Mouse (Mus musculus) embryonic facial prominence, embryonic 10.5 days (tissue): ENCODE results near the gene Pde4d. TPM values are rescaled to one million over a fixed set of nuclear protein-coding genes. Genes with fewer than 3 reads are reported as not detected.
A peak's percentile ranks its signal among the peaks of the same experiment; 100 is the strongest.

Experiments used
- DNase-seq: peaks from one replicate; pipeline ENCODE4 v3.0.0-alpha.2; 2017; ENCODE audit warnings: low spot score
- H3K27ac ChIP-seq: fragments of 300-500 bp; sonication (generic); replicated peaks from 2 replicates; pipeline ENCODE4 v1.5.1; 2016; ENCODE audit warnings: mild to moderate bottlenecking
- H3K27me3 ChIP-seq: fragments of 300-500 bp; sonication (generic); replicated peaks from 2 replicates; pipeline ENCODE4 v1.6.1; 2016; ENCODE audit warnings: low read depth, mild to moderate bottlenecking; ENCODE audit not compliant: poor library complexity, severe bottlenecking
- H3K36me3 ChIP-seq: fragments of 300-500 bp; sonication (generic); replicated peaks from 2 replicates; pipeline ENCODE4 v1.6.1; 2016; ENCODE audit warnings: mild to moderate bottlenecking, moderate library complexity
- H3K4me1 ChIP-seq: fragments of 300-500 bp; sonication (generic); 2 replicates; pipeline ENCODE4 v1.6.1; 2016
- H3K4me3 ChIP-seq: fragments of 300-500 bp; sonication (generic); 2 replicates; pipeline ENCODE4 v1.5.1; 2016; ENCODE audit warnings: mild to moderate bottlenecking, moderate library complexity
- H3K9me3 ChIP-seq: fragments of 300-500 bp; sonication (generic); 2 replicates; pipeline ENCODE4 v1.6.1; 2016; ENCODE audit warnings: mild to moderate bottlenecking
- WGBS: fragments of 180-500 bp; shearing (Covaris S2); methylation state at CpG from one replicate; pipeline ENCODE4 v1.1.7; 2016; 5-methylcytosine and 5-hydroxymethylcytosine counted together
- polyA plus RNA-seq: library from polyadenylated mRNA; unstranded; fragments of >200 nt; fragmentation: Nextera tagmentation; extraction: Ambion mirVana; gene quantifications from 2 replicates; pipeline ENCODE4 v1.2.1, GENCODE M21; 2016

Gene Pde4d
- polyA plus RNA-seq, 1 experiment from 2014 or later: 19.7 TPM

GRCm38 (mm10) chr13:108497768-108498167 lies 48.0 kb downstream of the Pde4d start:
- H3K4me3 ChIP-seq: no peak overlapping the region
- H3K27ac ChIP-seq: no peak overlapping the region
- H3K36me3 ChIP-seq: no peaks in the 10 kb centered on the region
- no peaks in the 10 kb centered on the region for H3K27me3 ChIP-seq
- 71% methylated on average over 8 of the region's 8 CpGs for WGBS
- DNase-seq: no peak
- H3K4me1 ChIP-seq: peaks cover 25% of the 10 kb centered on the region
- H3K9me3 ChIP-seq: no peaks in the 10 kb centered on the region

- peaks cover 25% of the 10 kb centered on the region for H3K4me1 ChIP-seq
- 72% methylated on average over 9 of the region's 9 CpGs for WGBS
- peak overlapping the region; percentile 19; the same call in 1 of the 2 replicates for H3K27ac ChIP-seq
- H3K27me3 ChIP-seq: no peaks in the 10 kb centered on the region
- no peaks in the 10 kb centered on the region for H3K36me3 ChIP-seq
- no peaks in the 10 kb centered on the region for H3K9me3 ChIP-seq
- H3K4me3 ChIP-seq: no peak overlapping the region
- DNase-seq: peak; percentile 22
Observed at GRCm38 (mm10) chr13:108498247-108498743, 48.5 kb downstream of the Pde4d start.

GRCm38 (mm10) chr13:108498773-108499313 lies 49.1 kb downstream of the Pde4d start:
- H3K4me1 ChIP-seq: peaks cover 25% of the 10 kb centered on the region
- WGBS: 60% methylated on average over 9 of the region's 9 CpGs
- H3K27ac ChIP-seq: no peak overlapping the region
- H3K4me3 ChIP-seq: no peak overlapping the region
- H3K9me3 ChIP-seq: no peaks in the 10 kb centered on the region
- peak; percentile 9 for DNase-seq
- no peaks in the 10 kb centered on the region for H3K27me3 ChIP-seq
- H3K36me3 ChIP-seq: no peaks in the 10 kb centered on the region

GRCm38 (mm10) chr13:108501386-108501785 lies 51.6 kb downstream of the Pde4d start:
- 39% methylated on average over 1 of the region's 1 CpGs for WGBS

GRCm38 (mm10) chr13:108524548-108524947 lies 74.8 kb downstream of the Pde4d start:
- H3K36me3 ChIP-seq: no peaks in the 10 kb centered on the region

More at GRCm38 (mm10) chr13:108501386-108501785, 51.6 kb downstream of the Pde4d start:
- Histone ChIP-seq H3K9me3 (no peaks in the 10 kb centered on the region), H3K27me3 (no peaks in the 10 kb centered on the region), H3K4me1 (peaks cover 25% of the 10 kb centered on the region), H3K4me3 (no peak overlapping the region), H3K36me3 (no peaks in the 10 kb centered on the region), H3K27ac (no peak overlapping the region)
- DNase-seq: no peak

GRCm38 (mm10) chr13:108524969-108525368 lies 75.2 kb downstream of the Pde4d start:
- no peaks in the 10 kb centered on the region for H3K4me1 ChIP-seq
- H3K9me3 ChIP-seq: no peaks in the 10 kb centered on the region
- H3K36me3 ChIP-seq: no peaks in the 10 kb centered on the region
- no peak overlapping the region for H3K4me3 ChIP-seq
- no peak overlapping the region for H3K27ac ChIP-seq
- DNase-seq: no peak
- H3K27me3 ChIP-seq: no peaks in the 10 kb centered on the region
- 91% methylated on average over 6 of the region's 6 CpGs for WGBS

More at GRCm38 (mm10) chr13:108524548-108524947, 74.8 kb downstream of the Pde4d start:
- no peaks in the 10 kb centered on the region for H3K9me3 ChIP-seq
- H3K27ac ChIP-seq: no peak overlapping the region
- 82% methylated on average over 4 of the region's 4 CpGs for WGBS
- H3K4me1 ChIP-seq: no peaks in the 10 kb centered on the region
- H3K27me3 ChIP-seq: no peaks in the 10 kb centered on the region
- H3K4me3 ChIP-seq: no peak overlapping the region
- no peak for DNase-seq

- no peaks in the 10 kb centered on the region for H3K27me3 ChIP-seq
- no peaks in the 10 kb centered on the region for H3K9me3 ChIP-seq
- H3K4me1 ChIP-seq: no peaks in the 10 kb centered on the region
- 81% methylated on average over 13 of the region's 13 CpGs for WGBS
- H3K4me3 ChIP-seq: no peak overlapping the region
- no peak for DNase-seq
- H3K36me3 ChIP-seq: no peaks in the 10 kb centered on the region
- no peak overlapping the region for H3K27ac ChIP-seq
Observed at GRCm38 (mm10) chr13:108526258-108527007, 76.7 kb downstream of the Pde4d start.

GRCm38 (mm10) chr13:108527090-108527770 lies 77.5 kb downstream of the Pde4d start:
- Histone ChIP-seq H3K27me3 (no peaks in the 10 kb centered on the region), H3K36me3 (no peaks in the 10 kb centered on the region), H3K9me3 (no peaks in the 10 kb centered on the region), H3K4me1 (no peaks in the 10 kb centered on the region), H3K4me3 (no peak overlapping the region), H3K27ac (no peak overlapping the region)
- DNase-seq: no peak
- 91% methylated on average over 7 of the region's 7 CpGs for WGBS

- Histone ChIP-seq H3K9me3 (no peaks in the 10 kb centered on the region), H3K4me1 (no peaks in the 10 kb centered on the region), H3K4me3 (no peak overlapping the region), H3K36me3 (no peaks in the 10 kb centered on the region), H3K27ac (no peak overlapping the region), H3K27me3 (no peaks in the 10 kb centered on the region)
- 78% methylated on average over 1 of the region's 1 CpGs for WGBS
- no peak for DNase-seq
Observed at GRCm38 (mm10) chr13:108528343-108528742, 78.6 kb downstream of the Pde4d start.

GRCm38 (mm10) chr13:108532875-108533274 lies 83.1 kb downstream of the Pde4d start:
- H3K9me3 ChIP-seq: no peaks in the 10 kb centered on the region
- no peak for DNase-seq
- no peaks in the 10 kb centered on the region for H3K4me1 ChIP-seq
- WGBS: 91% methylated on average over 1 of the region's 1 CpGs
- no peak overlapping the region for H3K4me3 ChIP-seq
- no peaks in the 10 kb centered on the region for H3K36me3 ChIP-seq
- H3K27ac ChIP-seq: no peak overlapping the region
- H3K27me3 ChIP-seq: no peaks in the 10 kb centered on the region

- H3K27me3 ChIP-seq: no peaks in the 10 kb centered on the region
- peaks cover 10% of the 10 kb centered on the region for H3K4me1 ChIP-seq
- no peak for DNase-seq
- no peaks in the 10 kb centered on the region for H3K9me3 ChIP-seq
- no peak overlapping the region for H3K27ac ChIP-seq
- no peaks in the 10 kb centered on the region for H3K36me3 ChIP-seq
- 76% methylated on average over 4 of the region's 4 CpGs for WGBS
- no peak overlapping the region for H3K4me3 ChIP-seq
Observed at GRCm38 (mm10) chr13:108536436-108536835, 86.7 kb downstream of the Pde4d start.

GRCm38 (mm10) chr13:108536951-108537350 lies 87.2 kb downstream of the Pde4d start:
- Histone ChIP-seq H3K9me3 (no peaks in the 10 kb centered on the region), H3K4me1 (peaks cover 10% of the 10 kb centered on the region), H3K27me3 (no peaks in the 10 kb centered on the region), H3K36me3 (no peaks in the 10 kb centered on the region), H3K27ac (no peak overlapping the region), H3K4me3 (no peak overlapping the region)
- WGBS: 91% methylated on average over 6 of the region's 6 CpGs
- DNase-seq: no peak
